Mouse (Mus musculus) hindbrain, embryonic 11.5 days (tissue): ENCODE data around the gene Mapk3. TPM values are rescaled to one million over a fixed set of nuclear protein-coding genes. Genes with fewer than 3 reads are reported as not detected.
"Not testable (repeated sequence)": the region's sequence is repeated elsewhere in the genome, so short reads cannot be mapped to it uniquely, and the experiment has no call there.

Experiments used
- ATAC-seq: fragments of 200-750 bp; cut with Nextera tagmentation; 2 replicates; pipeline ENCODE4 v1.8.0; 2017; ENCODE audit warnings: mild to moderate bottlenecking, moderate TSS enrichment, moderate library complexity; ENCODE audit not compliant: low FRiP score
- DNase-seq: peaks from one replicate; pipeline ENCODE4 v3.0.0-alpha.2; 2015; ENCODE audit warnings: low spot score
- H3K27ac ChIP-seq: fragments of 300-500 bp; sonication (generic); 2 replicates; pipeline ENCODE4 v1.5.1; 2014; ENCODE audit warnings: mild to moderate bottlenecking, low read depth, low read length
- H3K27me3 ChIP-seq: fragments of 300-500 bp; sonication (generic); 2 replicates; pipeline ENCODE4 v1.6.1; 2014; ENCODE audit warnings: mild to moderate bottlenecking, low read length, moderate library complexity, mixed read lengths; ENCODE audit not compliant: control insufficient read depth, insufficient read depth
- H3K36me3 ChIP-seq: fragments of 300-500 bp; sonication (generic); 2 replicates; pipeline ENCODE4 v1.6.1; 2014; ENCODE audit warnings: mild to moderate bottlenecking, low read length, moderate library complexity, mixed read lengths; ENCODE audit not compliant: control insufficient read depth, insufficient read depth
- H3K4me1 ChIP-seq: fragments of 300-500 bp; sonication (generic); replicated peaks from 2 replicates; pipeline ENCODE4 v1.6.1; 2014; ENCODE audit warnings: low read length, mixed read lengths; ENCODE audit not compliant: control insufficient read depth, insufficient read depth
- H3K4me2 ChIP-seq: fragments of 300-500 bp; sonication (generic); replicated peaks from 2 replicates; pipeline ENCODE4 v1.6.1; 2014; ENCODE audit warnings: mild to moderate bottlenecking, low read depth, low read length
- H3K4me3 ChIP-seq: fragments of 300-500 bp; sonication (generic); 2 replicates; pipeline ENCODE4 v1.5.1; 2014; ENCODE audit warnings: low read depth, low read length
- H3K9ac ChIP-seq: fragments of 300-500 bp; sonication (generic); 2 replicates; pipeline ENCODE4 v1.6.1; 2014; ENCODE audit warnings: low read depth, low read length
- H3K9me3 ChIP-seq: fragments of 300-500 bp; sonication (generic); 2 replicates; pipeline ENCODE4 v1.6.1; 2016; ENCODE audit warnings: low read length; ENCODE audit not compliant: control insufficient read depth
- WGBS: fragments of 180-500 bp; shearing (Covaris S2); extraction: QIAGEN DNeasy Blood & Tissue Kit; methylation state at CpG from one replicate; pipeline ENCODE4 v1.1.7; 2014; 5-methylcytosine and 5-hydroxymethylcytosine counted together
- polyA plus RNA-seq: library from polyadenylated mRNA; unstranded; fragments of >200 nt; fragmentation: Nextera tagmentation; extraction: Ambion mirVana; gene quantifications from 2 replicates; pipeline ENCODE4 v1.2.1, GENCODE M21; 2014

Mapk3 gene
- polyA plus RNA-seq, 1 experiment from 2014 or later, result 51.8 TPM

DNA sequence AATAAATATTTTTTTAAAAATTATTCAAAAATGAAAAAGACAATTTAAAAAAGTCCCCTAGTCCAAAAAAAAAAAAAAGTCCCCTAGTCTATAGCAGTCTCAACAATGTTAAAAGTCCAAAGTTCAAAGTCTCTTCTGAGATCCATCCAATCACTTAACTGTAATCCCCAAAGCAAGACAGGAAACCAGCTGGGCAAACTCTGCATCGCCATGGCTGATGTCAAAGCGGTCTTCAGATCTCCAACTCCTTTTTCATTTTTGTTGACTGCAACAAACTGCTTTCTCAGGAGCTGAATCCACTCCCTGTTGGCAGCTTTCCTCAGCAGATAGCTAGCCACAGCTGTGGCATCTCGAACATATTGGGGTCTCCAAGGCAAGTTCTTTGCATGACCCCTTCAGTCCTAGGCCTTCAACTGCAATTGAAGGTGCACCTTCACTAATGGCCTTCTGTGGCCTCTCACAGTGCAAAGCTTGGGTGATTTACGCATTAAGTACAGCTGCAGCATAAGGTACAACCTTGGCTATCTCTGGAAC is 29.1 kb upstream of the Mapk3 start:
- H3K27me3 ChIP-seq, H3K4me1 ChIP-seq, DNase-seq, H3K4me3 ChIP-seq, H3K27ac ChIP-seq, H3K9ac ChIP-seq, H3K9me3 ChIP-seq, H3K36me3 ChIP-seq, H3K4me2 ChIP-seq, ATAC-seq: not testable (repeated sequence)
- 85% methylated on average over 4 of the region's 4 CpGs for WGBS

DNA sequence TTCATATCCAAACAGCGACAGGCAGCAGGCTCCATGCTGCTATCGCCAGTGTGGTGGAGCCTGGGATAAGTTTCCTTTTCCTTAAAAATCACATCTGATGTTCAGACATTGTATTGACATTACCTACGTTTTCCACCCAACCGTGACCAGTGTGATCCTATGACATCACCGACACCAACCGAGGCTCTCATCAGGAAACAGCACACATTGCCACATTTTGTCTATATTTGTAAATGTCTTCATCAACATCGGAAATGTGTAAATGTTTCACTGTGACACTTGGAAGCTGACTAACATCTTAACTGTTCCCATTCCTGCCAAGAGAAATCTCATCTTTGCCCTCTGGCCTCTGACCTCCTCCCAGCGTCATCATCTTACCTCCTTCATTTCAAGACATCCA is 23.3 kb upstream of the Mapk3 start:
- no peak for ATAC-seq
- Histone ChIP-seq H3K27me3 (no peaks in the 10 kb centered on the region), H3K9ac (no peak overlapping the region), H3K36me3 (no peaks in the 10 kb centered on the region), H3K4me1 (no peaks in the 10 kb centered on the region), H3K4me2 (no peak overlapping the region), H3K4me3 (no peak overlapping the region), H3K9me3 (no peaks in the 10 kb centered on the region), H3K27ac (no peak overlapping the region)
- DNase-seq, result no peak
- WGBS, result 83% methylated on average over 8 of the region's 8 CpGs

DNA sequence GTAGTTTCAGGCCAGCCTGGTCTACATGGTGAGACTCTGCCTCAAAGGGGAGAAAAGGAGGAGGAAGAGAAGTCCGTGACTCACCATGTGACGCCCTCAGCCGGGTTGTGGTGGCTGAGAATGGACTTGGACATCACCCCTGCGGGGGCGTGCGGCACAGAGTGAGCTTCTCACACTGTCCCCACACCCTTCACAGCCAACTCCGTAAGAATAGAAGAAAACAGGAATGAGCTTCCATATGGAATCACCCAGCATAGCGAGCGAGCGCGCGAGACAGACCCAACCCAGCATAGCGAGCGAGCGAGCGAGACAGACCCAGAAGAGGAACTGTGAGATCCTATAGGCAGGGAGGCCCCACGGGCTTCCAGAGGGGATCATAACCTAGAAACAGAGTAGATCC is 19.9 kb upstream of the Mapk3 start:
- no peak overlapping the region for H3K9ac ChIP-seq
- no peak for DNase-seq
- WGBS, result 89% methylated on average over 17 of the region's 17 CpGs

DNA sequence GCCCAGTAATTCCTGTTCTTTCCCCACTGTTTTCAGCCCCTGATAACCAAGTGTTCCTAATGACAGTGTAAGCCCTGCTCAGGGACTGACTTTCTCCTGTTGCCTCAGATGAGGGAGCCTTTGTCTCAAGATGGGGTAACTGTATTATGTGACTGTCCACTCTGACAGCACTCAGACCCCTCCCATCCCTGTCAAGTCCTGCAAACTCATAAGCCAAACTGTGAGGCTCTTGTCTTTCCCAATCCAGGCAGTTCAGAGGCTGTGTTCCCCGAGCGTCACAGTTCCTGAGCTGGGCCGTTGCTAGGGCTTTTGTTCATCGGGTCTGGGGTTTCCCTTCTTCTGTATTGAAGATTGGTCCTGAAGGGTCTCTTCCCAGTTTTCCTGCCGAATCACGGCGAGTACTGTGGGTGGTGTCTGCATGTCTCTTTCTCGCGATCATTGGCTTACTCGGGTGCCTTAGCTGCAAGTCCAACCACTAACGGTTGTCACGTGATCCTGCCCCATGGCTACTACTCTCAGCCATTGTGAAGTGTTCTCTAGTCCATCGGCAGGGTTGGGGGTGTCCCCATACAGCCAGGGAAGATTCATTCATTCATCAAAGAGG is 19.2 kb upstream of the Mapk3 start:
- WGBS, result 76% methylated on average over 13 of the region's 13 CpGs
- DNase-seq (no peak), ATAC-seq (no peak)
- H3K9me3 ChIP-seq, result no peaks in the 10 kb centered on the region
- no peak overlapping the region for H3K27ac ChIP-seq
- no peak overlapping the region for H3K9ac ChIP-seq
- no peaks in the 10 kb centered on the region for H3K4me1 ChIP-seq
- H3K4me2 ChIP-seq, result no peak overlapping the region
- H3K4me3 ChIP-seq, result no peak overlapping the region
- H3K27me3 ChIP-seq, result no peaks in the 10 kb centered on the region
- no peaks in the 10 kb centered on the region for H3K36me3 ChIP-seq

More for the DNA sequence above, 19.9 kb upstream of the Mapk3 start:
- H3K4me2 ChIP-seq, result no peak overlapping the region
- ATAC-seq, result no peak
- H3K9me3 ChIP-seq, result no peaks in the 10 kb centered on the region
- H3K27ac ChIP-seq, result no peak overlapping the region
- no peaks in the 10 kb centered on the region for H3K27me3 ChIP-seq
- H3K36me3 ChIP-seq, result no peaks in the 10 kb centered on the region
- no peak overlapping the region for H3K4me3 ChIP-seq
- H3K4me1 ChIP-seq, result no peaks in the 10 kb centered on the region

DNA sequence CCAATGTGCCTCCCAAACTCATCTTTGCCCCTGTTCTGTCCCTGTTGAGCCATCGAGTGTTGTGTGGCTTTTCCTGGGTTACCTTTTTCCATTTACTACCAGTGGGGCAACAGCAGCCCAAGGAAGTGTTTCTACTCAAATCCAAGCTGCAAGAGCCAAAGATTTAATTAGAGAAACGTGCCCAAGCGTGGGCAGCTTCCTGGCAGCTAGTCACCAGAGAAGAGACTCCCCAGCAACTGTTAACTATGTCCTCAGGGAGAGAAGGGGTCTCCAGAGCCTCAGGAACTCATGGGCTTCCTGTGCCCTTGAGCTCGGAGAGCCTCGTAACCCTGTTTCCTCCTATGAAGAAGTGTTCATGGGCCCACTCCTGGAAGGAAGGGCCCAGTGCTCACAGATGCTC is 18.4 kb upstream of the Mapk3 start:
- Histone ChIP-seq H3K4me2 (no peak overlapping the region), H3K9ac (no peak overlapping the region), H3K27ac (no peak overlapping the region), H3K27me3 (no peaks in the 10 kb centered on the region), H3K4me3 (no peak overlapping the region), H3K36me3 (no peaks in the 10 kb centered on the region), H3K9me3 (no peaks in the 10 kb centered on the region), H3K4me1 (no peaks in the 10 kb centered on the region)
- 88% methylated on average over 5 of the region's 5 CpGs for WGBS
- ATAC-seq (no peak), DNase-seq (no peak)

DNA sequence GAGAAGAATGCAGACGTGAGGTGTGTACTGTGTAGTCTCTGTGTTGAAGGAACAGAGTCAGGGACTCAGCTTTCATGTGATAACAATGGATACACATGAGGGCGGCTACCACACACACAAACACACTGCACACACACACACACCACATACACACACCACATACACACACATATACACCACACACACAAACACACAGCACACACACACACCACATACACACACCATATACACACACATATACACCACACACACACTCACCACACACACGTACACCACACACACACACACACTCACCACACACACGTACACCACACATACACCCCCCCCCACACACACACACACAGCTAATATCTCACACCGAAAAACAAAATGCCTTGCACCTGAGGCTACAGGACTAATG is 17.9 kb upstream of the Mapk3 start:
- no peaks in the 10 kb centered on the region for H3K27me3 ChIP-seq
- H3K9ac ChIP-seq, result no peak overlapping the region
- H3K4me2 ChIP-seq, result no peak overlapping the region
- no peaks in the 10 kb centered on the region for H3K36me3 ChIP-seq
- no peak overlapping the region for H3K27ac ChIP-seq
- 91% methylated on average over 5 of the region's 5 CpGs for WGBS
- DNase-seq (no peak), ATAC-seq (no peak)
- H3K9me3 ChIP-seq, result no peaks in the 10 kb centered on the region
- H3K4me3 ChIP-seq, result no peak overlapping the region
- no peaks in the 10 kb centered on the region for H3K4me1 ChIP-seq

DNA sequence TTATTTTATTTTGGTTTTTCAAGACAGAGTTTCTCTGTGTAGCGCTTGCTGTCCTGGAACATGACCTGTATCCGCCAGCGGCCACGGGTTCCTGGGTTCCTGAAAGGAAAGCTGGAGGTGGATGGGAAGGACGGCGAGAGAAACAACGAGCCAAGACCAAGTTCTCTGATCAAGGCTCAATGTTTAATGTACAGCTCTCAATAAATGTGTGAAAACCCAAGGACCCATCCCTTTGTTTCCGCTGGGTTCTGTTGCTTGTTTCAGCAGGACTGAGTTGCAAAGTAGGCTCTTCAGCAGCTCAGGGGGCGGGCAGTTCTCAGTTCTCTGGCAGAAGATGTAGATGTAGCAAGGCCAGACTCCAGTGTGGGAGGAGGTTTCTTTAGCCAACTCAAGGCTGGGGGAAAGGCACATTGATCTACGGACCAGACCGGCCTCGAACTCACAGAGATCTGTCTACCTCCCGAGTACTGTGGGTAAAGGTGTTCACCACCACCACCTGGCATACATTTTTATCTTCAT is 17.4 kb upstream of the Mapk3 start:
- H3K9ac ChIP-seq, result no peak overlapping the region
- H3K4me2 ChIP-seq, result no peak overlapping the region
- H3K4me3 ChIP-seq, result no peak overlapping the region
- no peak for ATAC-seq
- H3K9me3 ChIP-seq, result no peaks in the 10 kb centered on the region
- no peaks in the 10 kb centered on the region for H3K4me1 ChIP-seq
- no peak overlapping the region for H3K27ac ChIP-seq
- WGBS, result 89% methylated on average over 13 of the region's 13 CpGs
- no peak for DNase-seq
- no peaks in the 10 kb centered on the region for H3K27me3 ChIP-seq
- no peaks in the 10 kb centered on the region for H3K36me3 ChIP-seq

DNA sequence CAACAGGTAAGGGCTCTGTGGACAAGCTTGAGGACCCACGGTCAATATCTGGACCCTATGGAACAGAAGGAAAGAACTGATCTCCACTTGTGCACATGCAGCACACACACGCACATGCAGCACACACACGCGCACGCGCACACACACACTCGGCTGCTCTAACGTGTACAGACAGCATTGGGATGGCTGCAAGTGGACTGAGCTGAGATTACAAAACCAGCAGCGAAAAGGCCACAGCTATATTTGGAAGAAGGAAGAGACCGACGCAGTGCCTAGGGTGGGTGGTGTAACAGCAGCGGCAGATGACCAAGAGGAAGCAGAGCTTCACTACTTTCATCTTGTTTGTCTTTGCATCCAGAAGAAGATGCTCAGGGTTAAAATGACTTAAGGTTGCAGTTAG is 13.3 kb upstream of the Mapk3 start:
- Histone ChIP-seq H3K4me3 (no peak overlapping the region), H3K4me1 (no peaks in the 10 kb centered on the region), H3K36me3 (no peaks in the 10 kb centered on the region), H3K9me3 (no peaks in the 10 kb centered on the region), H3K27ac (no peak overlapping the region), H3K27me3 (no peaks in the 10 kb centered on the region), H3K9ac (no peak overlapping the region), H3K4me2 (no peak overlapping the region)
- WGBS, result 91% methylated on average over 12 of the region's 12 CpGs
- DNase-seq (no peak), ATAC-seq (no peak)

DNA sequence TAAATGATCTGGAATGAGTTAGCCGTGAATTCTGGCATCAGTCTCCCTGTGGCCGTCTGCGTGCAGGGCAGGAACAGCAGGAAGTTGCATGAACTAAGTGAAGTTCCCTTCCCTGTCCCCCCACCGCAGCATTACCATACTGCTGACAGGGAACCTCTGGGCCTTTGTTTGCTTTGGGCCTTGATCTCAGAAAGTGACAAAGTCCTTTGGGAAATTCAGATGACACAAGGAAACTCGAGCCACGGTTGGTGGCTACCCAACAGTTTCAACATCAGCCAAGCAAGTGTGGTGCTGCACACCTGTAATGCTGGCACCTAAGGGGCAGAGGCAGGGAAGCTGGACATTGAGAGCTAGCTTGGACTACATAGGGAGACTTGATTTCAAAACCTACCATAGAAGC is 12.6 kb upstream of the Mapk3 start:
- Histone ChIP-seq H3K9me3 (no peaks in the 10 kb centered on the region), H3K4me3 (no peak overlapping the region), H3K27me3 (no peaks in the 10 kb centered on the region), H3K4me1 (no peaks in the 10 kb centered on the region), H3K36me3 (no peaks in the 10 kb centered on the region), H3K27ac (no peak overlapping the region), H3K9ac (no peak overlapping the region), H3K4me2 (no peak overlapping the region)
- ATAC-seq (no peak), DNase-seq (no peak)
- WGBS, result 41% methylated on average over 6 of the region's 6 CpGs
